Mouse (Mus musculus) testis, adult 2 months (tissue): Measurements from ENCODE around the gene Tspan9.

Experiments used
- CTCF ChIP-seq: fragments of 200-500 bp; IDR thresholded peaks from 2 replicates; pipeline ENCODE4 v1.5.1; 2012; ENCODE audit warnings: low read depth, mild to moderate bottlenecking, inconsistent platforms, low read length, moderate library complexity; ENCODE audit not compliant: control insufficient read depth, insufficient read depth, insufficient replicate concordance
- POLR2A ChIP-seq: fragments of 200-500 bp; IDR thresholded peaks from 2 replicates; pipeline ENCODE4 v1.6.1; 2012; ENCODE audit warnings: low read depth, mild to moderate bottlenecking, inconsistent platforms, low read length, moderate library complexity; ENCODE audit not compliant: control insufficient read depth

GRCm38 (mm10) chr6:128135459-128135858 is 7.9 kb downstream of the Tspan9 start:
- TF ChIP-seq POLR2A (no peak), CTCF (no peak)
